11 mouse cellular contexts compared by ENCODE assay signal in the genomic region with DNA sequence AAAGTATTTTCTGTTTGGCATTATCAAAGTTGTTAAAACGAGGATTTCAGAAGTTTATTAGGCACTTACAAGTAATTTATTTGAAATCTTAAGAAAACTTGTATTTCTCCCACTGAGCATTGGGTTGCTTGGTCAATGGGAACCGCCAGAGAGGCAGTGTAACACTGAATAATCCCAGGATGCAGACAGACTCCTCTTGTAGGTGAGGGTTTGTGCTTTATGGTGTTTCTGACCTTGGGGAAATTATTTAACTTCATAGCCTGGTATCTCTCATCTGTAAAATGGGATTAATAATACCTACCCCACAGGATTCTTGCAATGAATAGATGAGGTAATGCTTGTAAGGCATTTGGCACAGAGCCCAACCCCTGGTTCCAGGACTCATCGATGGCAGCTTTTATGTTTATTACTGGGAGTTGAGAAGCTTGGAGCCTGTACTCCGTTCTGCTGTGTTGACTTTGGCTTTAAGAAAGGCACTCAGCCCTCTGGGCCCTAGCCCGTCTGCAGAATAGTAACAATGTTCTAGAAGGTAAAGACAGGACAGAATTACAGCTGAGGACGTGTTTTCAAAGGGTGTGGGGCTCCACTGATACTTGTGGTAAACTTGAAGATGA. TPM values are rescaled to one million over a fixed set of nuclear protein-coding genes. Genes with fewer than 3 reads are reported as not detected.
DNase-seq lines count a peak whose midpoint lies in the region; ATAC-seq lines count a peak whose summit lies in the region.
"Had no signal": no experiment of that assay in that cellular context is flagged by ENCODE, and none has a peak within 500 bp of the region (broad histone marks: within the 10 kb centered on the region; RNA-seq: fewer than 3 reads in every experiment).

No protein-coding gene starts in this region.

- 58% methylated on average over 6 of the region's 6 CpGs for WGBS in forebrain, embryonic 11.5 days
- WGBS in forebrain, embryonic 14.5 days: 32% methylated on average over 6 of the region's 6 CpGs
- 40% methylated on average over 6 of the region's 6 CpGs for WGBS in kidney, embryonic 14.5 days
- WGBS in neural tube, embryonic 12.5 days: 45% methylated on average over 6 of the region's 6 CpGs

- ATAC-seq in forebrain, embryonic 11.5 days (replicated peaks; ENCODE audit: low FRiP score): 0 out of 2 replicates have a peak, but pooled peaks have one; percentile 35
- no peak for ATAC-seq in forebrain, embryonic 14.5 days
- peak; percentile 59; the same call in 1 of the 2 replicates for ATAC-seq in kidney, embryonic 14.5 days (ENCODE audit: low FRiP score, low TSS enrichment)
- ATAC-seq in neural tube, embryonic 12.5 days (ENCODE audit: low FRiP score, low read depth): peak; percentile 12; the same call in 1 of the 2 replicates
- ATAC-seq: liver, postnatal 0 days had no signal

- no peak overlapping the region for H3K27ac ChIP-seq in forebrain, embryonic 11.5 days (ENCODE audit: low read depth, low read length)
- H3K27ac ChIP-seq in forebrain, embryonic 14.5 days (ENCODE audit: low read depth, low read length): no peak overlapping the region
- H3K27ac ChIP-seq in kidney, embryonic 14.5 days (ENCODE audit: low read depth, low read length): 0 out of 2 replicates have a peak overlapping the region, but pooled peaks have one; percentile 18
- H3K27ac ChIP-seq in neural tube, embryonic 12.5 days: no peak overlapping the region

- H3K4me3 ChIP-seq in forebrain, embryonic 11.5 days (ENCODE audit: low read depth, low read length): no peak overlapping the region
- no peak overlapping the region for H3K4me3 ChIP-seq in forebrain, embryonic 14.5 days (ENCODE audit: low read depth, low read length)
- H3K4me3 ChIP-seq in kidney, embryonic 14.5 days (ENCODE audit: low read length): no peak overlapping the region
- H3K4me3 ChIP-seq in neural tube, embryonic 12.5 days: no peak overlapping the region

- H3K27me3 ChIP-seq in forebrain, embryonic 11.5 days (ENCODE audit: control insufficient read depth, insufficient read depth, low read length): no peaks in the 10 kb centered on the region
- no peaks in the 10 kb centered on the region for H3K27me3 ChIP-seq in forebrain, embryonic 14.5 days (replicated peaks; ENCODE audit: control insufficient read depth, insufficient read depth, low read length)
- no peaks in the 10 kb centered on the region for H3K27me3 ChIP-seq in kidney, embryonic 14.5 days (ENCODE audit: control insufficient read depth, insufficient read depth, low read length)
- no peaks in the 10 kb centered on the region for H3K27me3 ChIP-seq in neural tube, embryonic 12.5 days (replicated peaks)

- no peaks in the 10 kb centered on the region for H3K9me3 ChIP-seq in forebrain, embryonic 11.5 days (ENCODE audit: control insufficient read depth, low read length)
- H3K9me3 ChIP-seq in forebrain, embryonic 14.5 days (replicated peaks; ENCODE audit: control insufficient read depth, low read length): no peaks in the 10 kb centered on the region
- no peaks in the 10 kb centered on the region for H3K9me3 ChIP-seq in kidney, embryonic 14.5 days (ENCODE audit: control insufficient read depth, low read length)
- H3K9me3 ChIP-seq in neural tube, embryonic 12.5 days: no peaks in the 10 kb centered on the region

- H3K36me3 ChIP-seq in forebrain, embryonic 11.5 days (ENCODE audit: control insufficient read depth, insufficient read depth, low read length): peaks cover 2% of the 10 kb centered on the region; the same call in 1 of the 2 replicates
- H3K36me3 ChIP-seq in forebrain, embryonic 14.5 days (ENCODE audit: control insufficient read depth, insufficient read depth, low read length): peaks cover 18% of the 10 kb centered on the region
- H3K36me3 ChIP-seq in kidney, embryonic 14.5 days (ENCODE audit: control insufficient read depth, insufficient read depth, low read length): no peaks in the 10 kb centered on the region
- H3K36me3 ChIP-seq in neural tube, embryonic 12.5 days: peaks cover 12% of the 10 kb centered on the region

- no peak overlapping the region for H3K4me2 ChIP-seq in forebrain, embryonic 11.5 days (ENCODE audit: low read depth, low read length, severe bottlenecking)
- no peak overlapping the region for H3K4me2 ChIP-seq in forebrain, embryonic 14.5 days (ENCODE audit: low read length)
- H3K4me2 ChIP-seq in kidney, embryonic 14.5 days (replicated peaks; ENCODE audit: low read depth, low read length): no peak overlapping the region
- H3K4me2 ChIP-seq in neural tube, embryonic 12.5 days (replicated peaks): no peak overlapping the region

- no peak overlapping the region for H3K9ac ChIP-seq in forebrain, embryonic 11.5 days (ENCODE audit: low read length)
- no peak overlapping the region for H3K9ac ChIP-seq in forebrain, embryonic 14.5 days (ENCODE audit: low read length)
- H3K9ac ChIP-seq in kidney, embryonic 14.5 days (ENCODE audit: low read depth, low read length): no peak overlapping the region
- no peak overlapping the region for H3K9ac ChIP-seq in neural tube, embryonic 12.5 days
- H3K9ac ChIP-seq: liver, postnatal 0 days had no signal

- peak; percentile 47 for DNase-seq in forebrain, embryonic 11.5 days (ENCODE audit: low spot score)
- DNase-seq in forebrain, embryonic 14.5 days (ENCODE audit: low spot score): no peak
- no peak for DNase-seq in kidney, adult 8-10 months
- no peak for DNase-seq in neural tube, embryonic 10.5 days (ENCODE audit: extremely low spot score, low spot score)
- no peak for DNase-seq in right cerebral cortex, adult 18-20 months
- DNase-seq in gastrocnemius, adult 8-10 months (ENCODE audit: low spot score in 2 of 2): no peak
- DNase-seq: heart, postnatal 14 days; liver, postnatal 0 days; right cerebral cortex, postnatal 4 days had no signal

- H3K4me1 ChIP-seq in forebrain, embryonic 11.5 days (replicated peaks; ENCODE audit: control insufficient read depth, insufficient read depth, low read length): peaks cover 4% of the 10 kb centered on the region; the same call in 1 of the 2 replicates
- peaks cover 20% of the 10 kb centered on the region for H3K4me1 ChIP-seq in forebrain, embryonic 14.5 days (ENCODE audit: control insufficient read depth, insufficient read depth, low read length)
- peaks cover 14% of the 10 kb centered on the region; the same call in 1 of the 2 replicates for H3K4me1 ChIP-seq in kidney, embryonic 14.5 days (ENCODE audit: control insufficient read depth, insufficient read depth, low read length)
- H3K4me1 ChIP-seq in neural tube, embryonic 12.5 days: peaks cover 30% of the 10 kb centered on the region

RNA-seq across cellular contexts. Expression of gene Mpped2, which starts 37.0 kb away (rescaled TPM):
- 102 and 121 TPM in 2 replicates for polyA plus RNA-seq in forebrain, embryonic 11.5 days (2014; fragmentation: Nextera tagmentation; extraction: Ambion mirVana)
- polyA plus RNA-seq in forebrain, embryonic 14.5 days (2014; fragmentation: Nextera tagmentation; extraction: Ambion mirVana): 164 and 167 TPM in 2 replicates
- polyA plus RNA-seq in kidney, embryonic 14.5 days (2014; fragmentation: Nextera tagmentation; extraction: Ambion mirVana): 29.5 and 36.7 TPM in 2 replicates
- 144 and 147 TPM in 2 replicates for polyA plus RNA-seq in neural tube, embryonic 12.5 days (2016; fragmentation: Nextera tagmentation; extraction: Ambion mirVana)
- 1 to 10 TPM; 3.4 to 6.9 (median 4.0) TPM for total RNA-seq in gastrocnemius, adult 8-10 months (2022)
